ENCODE assay signal across 8 mouse cellular contexts in the genomic region with DNA sequence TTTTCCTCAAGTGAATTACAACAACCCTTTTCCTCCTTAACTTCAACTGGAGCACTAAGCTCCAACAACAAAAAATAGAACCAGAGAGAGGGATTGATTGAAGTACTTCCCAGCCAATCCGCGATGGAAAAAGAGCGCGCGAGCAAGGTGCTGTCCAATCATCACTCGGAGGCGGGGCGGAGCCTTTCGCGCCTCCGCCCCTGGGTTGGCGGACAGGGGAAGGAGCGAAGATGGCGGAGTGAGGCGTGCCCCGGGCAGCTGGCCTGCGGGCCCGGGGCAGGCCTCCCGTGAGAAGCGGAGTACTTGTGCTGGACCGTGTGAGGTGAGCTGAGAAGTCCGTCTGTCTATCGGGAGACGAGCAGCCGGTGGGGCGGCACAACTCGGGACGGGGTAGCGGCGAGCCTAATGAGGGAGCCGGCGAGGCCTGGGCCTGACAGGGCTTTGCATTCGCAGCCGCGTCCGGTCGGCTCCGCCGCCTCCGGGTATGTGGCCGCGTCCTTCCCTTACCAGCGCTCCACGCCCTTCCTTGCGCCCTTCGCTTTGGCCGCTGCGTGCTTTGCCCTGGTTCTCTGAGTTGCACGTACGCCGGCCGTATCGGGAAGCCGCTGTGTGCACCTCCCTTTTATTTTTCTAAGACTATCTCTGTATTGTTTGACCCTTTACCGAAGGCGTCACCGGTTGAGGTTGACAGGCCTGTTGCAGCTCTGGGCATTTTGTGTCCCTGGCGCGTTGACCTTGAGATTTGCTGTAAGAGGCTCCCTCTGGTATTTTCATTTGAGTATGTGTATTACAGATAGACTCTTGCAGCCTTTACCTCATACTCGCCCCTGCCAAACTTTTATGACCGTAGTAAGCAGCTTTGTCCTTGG. TPM values are rescaled to one million over a fixed set of nuclear protein-coding genes. Genes with fewer than 3 reads are reported as not detected.
DNase-seq lines count a peak whose midpoint lies in the region; ATAC-seq and TF ChIP-seq lines count a peak whose summit lies in the region.

No protein-coding gene starts in this region.

- WGBS in forebrain, embryonic 12.5 days, result under 1% methylated on average over 61 of the region's 61 CpGs
- under 1% methylated on average over 60 of the region's 61 CpGs for WGBS in heart, postnatal 0 days
- WGBS in liver, embryonic 16.5 days (ENCODE audit: insufficient replicate concordance), result 0% methylated on average over 61 of the region's 61 CpGs
- under 1% methylated on average over 61 of the region's 61 CpGs for WGBS in neural tube, embryonic 13.5 days

- peak; percentile 90 for TF ChIP-seq POLR2A in testis, adult 2 months (IDR thresholded peaks at IDR 0.05; ENCODE audit: control insufficient read depth, low read depth, low read length)

- H3K4me3 ChIP-seq in E14TG2a.4 (replicated peaks; ENCODE audit: low read length), result peak overlapping the region; percentile 93
- peak overlapping the region; percentile 83 for H3K4me3 ChIP-seq in forebrain, embryonic 12.5 days (replicated peaks)
- H3K4me3 ChIP-seq in heart, postnatal 0 days (ENCODE audit: low read depth, low read length), result peak overlapping the region; percentile 86
- H3K4me3 ChIP-seq in liver, embryonic 16.5 days (ENCODE audit: low read depth, low read length), result peak overlapping the region; percentile 93
- peak overlapping the region; percentile 93 for H3K4me3 ChIP-seq in neural tube, embryonic 13.5 days
- peak overlapping the region; percentile 84 for H3K4me3 ChIP-seq in testis, adult 2 months (ENCODE audit: control insufficient read depth, low read depth, low read length)

- H3K27me3 ChIP-seq in E14TG2a.4 (ENCODE audit: insufficient read depth, low read length), result no peaks in the 10 kb centered on the region
- H3K27me3 ChIP-seq in forebrain, embryonic 12.5 days, result no peaks in the 10 kb centered on the region
- H3K27me3 ChIP-seq in heart, postnatal 0 days (ENCODE audit: control insufficient read depth, insufficient read depth, low read length), result no peaks in the 10 kb centered on the region
- H3K27me3 ChIP-seq in liver, embryonic 16.5 days (ENCODE audit: control insufficient read depth, insufficient read depth, low read depth, low read length), result no peaks in the 10 kb centered on the region
- H3K27me3 ChIP-seq in neural tube, embryonic 13.5 days, result no peaks in the 10 kb centered on the region
- no peaks in the 10 kb centered on the region for H3K27me3 ChIP-seq in testis, adult 2 months (ENCODE audit: control insufficient read depth, insufficient read depth, low read length)

- peak; percentile 31; the same call in 1 of the 2 replicates for TF ChIP-seq EP300 in heart, postnatal 0 days (IDR thresholded peaks at IDR 0.05; ENCODE audit: low read depth)

- ATAC-seq in forebrain, embryonic 12.5 days (ENCODE audit: low FRiP score), result peak; percentile 97
- peak; percentile 95 for ATAC-seq in heart, postnatal 0 days (ENCODE audit: insufficient read depth, low read depth)
- ATAC-seq in liver, embryonic 16.5 days (ENCODE audit: low read depth), result peak; percentile 97
- ATAC-seq in neural tube, embryonic 13.5 days (ENCODE audit: low read depth), result peak; percentile 98

- H3K9ac ChIP-seq in forebrain, embryonic 12.5 days, result peak overlapping the region; percentile 91
- peak overlapping the region; percentile 97 for H3K9ac ChIP-seq in heart, postnatal 0 days (replicated peaks; ENCODE audit: low read depth, low read length)
- peak overlapping the region; percentile 90 for H3K9ac ChIP-seq in liver, embryonic 16.5 days (ENCODE audit: low read depth, low read length)
- H3K9ac ChIP-seq in neural tube, embryonic 13.5 days, result peak overlapping the region; percentile 95

- H3K9me3 ChIP-seq in E14TG2a.4 (ENCODE audit: low read length), result peaks cover 38% of the 10 kb centered on the region
- no peaks in the 10 kb centered on the region for H3K9me3 ChIP-seq in forebrain, embryonic 12.5 days
- no peaks in the 10 kb centered on the region for H3K9me3 ChIP-seq in heart, postnatal 0 days (replicated peaks; ENCODE audit: control insufficient read depth, low read length)
- H3K9me3 ChIP-seq in liver, embryonic 16.5 days (replicated peaks; ENCODE audit: control insufficient read depth, low read length), result no peaks in the 10 kb centered on the region
- H3K9me3 ChIP-seq in neural tube, embryonic 13.5 days, result no peaks in the 10 kb centered on the region

- peaks cover 34% of the 10 kb centered on the region for H3K36me3 ChIP-seq in E14TG2a.4 (ENCODE audit: insufficient read depth, low read length)
- H3K36me3 ChIP-seq in forebrain, embryonic 12.5 days (replicated peaks), result peaks cover 34% of the 10 kb centered on the region
- H3K36me3 ChIP-seq in heart, postnatal 0 days (replicated peaks; ENCODE audit: control insufficient read depth, insufficient read depth, low read length), result peaks cover 39% of the 10 kb centered on the region
- H3K36me3 ChIP-seq in liver, embryonic 16.5 days (ENCODE audit: control insufficient read depth, insufficient read depth), result peaks cover 30% of the 10 kb centered on the region
- peaks cover 35% of the 10 kb centered on the region for H3K36me3 ChIP-seq in neural tube, embryonic 13.5 days
- peaks cover 5% of the 10 kb centered on the region for H3K36me3 ChIP-seq in testis, adult 2 months (ENCODE audit: control insufficient read depth, insufficient read depth, low read length)

- H3K27ac ChIP-seq in forebrain, embryonic 12.5 days, result peak overlapping the region; percentile 84
- H3K27ac ChIP-seq in heart, postnatal 0 days (ENCODE audit: low read depth), result peak overlapping the region; percentile 99
- peak overlapping the region; percentile 90 for H3K27ac ChIP-seq in liver, embryonic 16.5 days (ENCODE audit: low read length)
- H3K27ac ChIP-seq in neural tube, embryonic 13.5 days (replicated peaks), result peak overlapping the region; percentile 88
- H3K27ac ChIP-seq in testis, adult 2 months (ENCODE audit: control insufficient read depth, insufficient read depth, low read depth, low read length), result peak overlapping the region; percentile 94

- TF ChIP-seq CTCF in E14TG2a.4 (conservative IDR thresholded peaks at IDR 0.05; ENCODE audit: low read length), result no peak
- no peak for TF ChIP-seq CTCF in heart, postnatal 0 days (IDR thresholded peaks at IDR 0.05; ENCODE audit: low read depth)
- no peak for TF ChIP-seq CTCF in testis, adult 2 months (IDR thresholded peaks at IDR 0.05; ENCODE audit: control insufficient read depth, insufficient read depth, insufficient replicate concordance, low read depth, low read length)

- DNase-seq in c-Kit-positive CD71-positive TER-119-positive erythroid progenitor cells, embryonic 14.5 days (ENCODE audit: low spot score), result peak; percentile 97
- DNase-seq in heart, postnatal 0 days (ENCODE audit: low spot score), result peak; percentile 96
- DNase-seq in kidney, postnatal 4 days, result peak; percentile 98 to 99

- H3K4me2 ChIP-seq in forebrain, embryonic 12.5 days, result peak overlapping the region; percentile 63
- H3K4me2 ChIP-seq in heart, postnatal 0 days (ENCODE audit: low read depth, low read length), result peak overlapping the region; percentile 80
- peak overlapping the region; percentile 69 for H3K4me2 ChIP-seq in liver, embryonic 16.5 days (ENCODE audit: low read depth, low read length)
- H3K4me2 ChIP-seq in neural tube, embryonic 13.5 days, result peak overlapping the region; percentile 79

- peaks cover 19% of the 10 kb centered on the region for H3K4me1 ChIP-seq in E14TG2a.4 (replicated peaks; ENCODE audit: low read depth, low read length)
- H3K4me1 ChIP-seq in forebrain, embryonic 12.5 days, result peaks cover 29% of the 10 kb centered on the region
- peaks cover 18% of the 10 kb centered on the region; the same call in 1 of the 2 replicates for H3K4me1 ChIP-seq in heart, postnatal 0 days (ENCODE audit: control insufficient read depth, insufficient read depth)
- H3K4me1 ChIP-seq in liver, embryonic 16.5 days (ENCODE audit: control insufficient read depth, low read depth, low read length), result peaks cover 23% of the 10 kb centered on the region
- H3K4me1 ChIP-seq in neural tube, embryonic 13.5 days (replicated peaks), result peaks cover 38% of the 10 kb centered on the region
- no peaks in the 10 kb centered on the region for H3K4me1 ChIP-seq in testis, adult 2 months (ENCODE audit: control insufficient read depth, insufficient read depth, low read length)

RNA-seq across cellular contexts. Expression of a gene that starts 23.8 kb away (rescaled TPM):
- polyA plus RNA-seq in forebrain, embryonic 12.5 days (2016; fragmentation: Nextera tagmentation; extraction: Ambion mirVana), result 110 and 111 TPM in 2 replicates
- 25.0 and 26.8 TPM in 2 replicates for total RNA-seq in heart, postnatal 0 days (2014; rRNA removed; ENCODE audit: low replicate concordance)
- polyA plus RNA-seq in heart, postnatal 0 days (2015; fragmentation: Nextera tagmentation; extraction: Ambion mirVana), result 13.5 and 14.2 TPM in 2 replicates
- polyA plus RNA-seq in liver, embryonic 16.5 days (2015; fragmentation: Nextera tagmentation; extraction: Ambion mirVana), result 101 and 110 TPM in 2 replicates
- polyA plus RNA-seq in neural tube, embryonic 13.5 days (2015; fragmentation: Nextera tagmentation; extraction: Ambion mirVana), result 13.4 and 19.5 TPM in 2 replicates
- polyA plus RNA-seq in testis, adult 2 months (2012; rRNA removed), result 6.0 and 7.1 TPM in 2 replicates

RNA-seq across cellular contexts. Expression of a gene that starts 23.9 kb away (rescaled TPM):
- polyA plus RNA-seq in forebrain, embryonic 12.5 days (2016; fragmentation: Nextera tagmentation; extraction: Ambion mirVana), result 35.1 and 35.6 TPM in 2 replicates
- 0.88 and 12.2 TPM in 2 replicates for total RNA-seq in heart, postnatal 0 days (2014; rRNA removed; ENCODE audit: low replicate concordance)
- 6.1 and 7.0 TPM in 2 replicates for polyA plus RNA-seq in heart, postnatal 0 days (2015; fragmentation: Nextera tagmentation; extraction: Ambion mirVana)
- polyA plus RNA-seq in liver, embryonic 16.5 days (2015; fragmentation: Nextera tagmentation; extraction: Ambion mirVana), result 36.1 and 41.4 TPM in 2 replicates
- polyA plus RNA-seq in neural tube, embryonic 13.5 days (2015; fragmentation: Nextera tagmentation; extraction: Ambion mirVana), result 5.1 and 7.8 TPM in 2 replicates
- 10.3 and 11.4 TPM in 2 replicates for polyA plus RNA-seq in testis, adult 2 months (2012; rRNA removed)

RNA-seq across cellular contexts. Expression of a gene that starts 46.9 kb away (rescaled TPM):
- polyA plus RNA-seq in forebrain, embryonic 12.5 days (2016; fragmentation: Nextera tagmentation; extraction: Ambion mirVana), result 60.7 and 61.7 TPM in 2 replicates
- total RNA-seq in heart, postnatal 0 days (2014; rRNA removed; ENCODE audit: low replicate concordance), result 81.1 and 82.3 TPM in 2 replicates
- polyA plus RNA-seq in heart, postnatal 0 days (2015; fragmentation: Nextera tagmentation; extraction: Ambion mirVana), result 51.1 and 53.3 TPM in 2 replicates
- 68.8 and 69.6 TPM in 2 replicates for polyA plus RNA-seq in liver, embryonic 16.5 days (2015; fragmentation: Nextera tagmentation; extraction: Ambion mirVana)
- polyA plus RNA-seq in neural tube, embryonic 13.5 days (2015; fragmentation: Nextera tagmentation; extraction: Ambion mirVana), result 70.9 and 73.0 TPM in 2 replicates
- 21.3 and 27.1 TPM in 2 replicates for polyA plus RNA-seq in testis, adult 2 months (2012; rRNA removed)

RNA-seq across cellular contexts. Expression of a gene that starts 46.9 kb away (rescaled TPM):
- polyA plus RNA-seq in forebrain, embryonic 12.5 days (2016; fragmentation: Nextera tagmentation; extraction: Ambion mirVana), result 0.22 and 0.27 TPM in 2 replicates
- total RNA-seq in heart, postnatal 0 days (2014; rRNA removed; ENCODE audit: low replicate concordance), result not detected in 2 replicates
- polyA plus RNA-seq in heart, postnatal 0 days (2015; fragmentation: Nextera tagmentation; extraction: Ambion mirVana), result 0.03 and 0.18 TPM in 2 replicates
- 0.14 and 0.34 TPM in 2 replicates for polyA plus RNA-seq in liver, embryonic 16.5 days (2015; fragmentation: Nextera tagmentation; extraction: Ambion mirVana)
- polyA plus RNA-seq in neural tube, embryonic 13.5 days (2015; fragmentation: Nextera tagmentation; extraction: Ambion mirVana), result 0.43 and 0.71 TPM in 2 replicates
- polyA plus RNA-seq in testis, adult 2 months (2012; rRNA removed), result 5.3 and 5.4 TPM in 2 replicates

Comparison
In these comparisons a context has a peak if more than half of its experiments do, and no peak if none do; other contexts are left out.
1. Peak in every context shown above with its lines: DNase-seq, ATAC-seq, H3K4me3 ChIP-seq and H3K27ac ChIP-seq.